Mouse (Mus musculus) ES-E14 (cell line): ENCODE measurements around the gene Wars. TPM values are rescaled to one million over a fixed set of nuclear protein-coding genes. Genes with fewer than 3 reads are reported as not detected.

Experiments used
- DNase-seq: peaks from one replicate; pipeline ENCODE4 v3.0.0-alpha.2; 2013; ENCODE audit warnings: low read depth, low spot score
- H3K27ac ChIP-seq: 2 replicates; pipeline ENCODE4 v1.5.1; 2012; ENCODE audit warnings: low read depth, mild to moderate bottlenecking, low read length, moderate library complexity, mixed read lengths; ENCODE audit not compliant: poor library complexity, insufficient read depth, severe bottlenecking
- H3K36me3 ChIP-seq: 2 replicates; pipeline ENCODE4 v1.6.1; 2012; ENCODE audit warnings: mild to moderate bottlenecking, low read length, moderate library complexity, mixed read lengths; ENCODE audit not compliant: control insufficient read depth, poor library complexity, insufficient read depth, severe bottlenecking
- H3K4me1 ChIP-seq, 2 experiments: fragments of 150-350 bp in 1 of 2; sonication (generic) in 1 of 2; 2 replicates each; pipeline ENCODE4 v1.6.1; 2012; ENCODE audit warnings: low read length in 2 of 2, mild to moderate bottlenecking in 1 of 2, mixed read lengths in 1 of 2; ENCODE audit not compliant: control insufficient read depth in 2 of 2, insufficient read depth in 2 of 2, poor library complexity in 1 of 2
- H3K4me3 ChIP-seq, 2 experiments: fragments of 150-350 bp in 1 of 2; sonication (generic) in 1 of 2; 2 replicates each; pipeline ENCODE4 v1.5.1; 2012; ENCODE audit warnings: low read length in 2 of 2, low read depth in 1 of 2, mild to moderate bottlenecking in 1 of 2, mixed read lengths in 1 of 2; ENCODE audit not compliant: insufficient read depth in 1 of 2, poor library complexity in 1 of 2, severe bottlenecking in 1 of 2
- H3K9ac ChIP-seq: 2 replicates; pipeline ENCODE4 v1.6.1; 2012; ENCODE audit warnings: low read depth, mild to moderate bottlenecking, low read length, mixed read lengths; ENCODE audit not compliant: poor library complexity, insufficient read depth, severe bottlenecking
- H3K9me3 ChIP-seq: fragments of 150-350 bp; sonication (generic); 2 replicates; pipeline ENCODE4 v1.6.1; 2012; ENCODE audit warnings: low read depth, mild to moderate bottlenecking, low read length; ENCODE audit not compliant: control insufficient read depth, insufficient read depth
- CHD2 ChIP-seq: IDR thresholded peaks from 2 replicates; pipeline ENCODE4 v1.6.1; 2014; ENCODE audit warnings: mild to moderate bottlenecking, low read depth, low read length, inconsistent platforms
- HCFC1 ChIP-seq: IDR thresholded peaks from 2 replicates; pipeline ENCODE4 v1.6.1; 2012; ENCODE audit warnings: low read length, inconsistent platforms, borderline replicate concordance; ENCODE audit not compliant: insufficient read depth
- MAFK ChIP-seq: IDR thresholded peaks from 2 replicates; pipeline ENCODE4 v1.6.1; 2014; ENCODE audit warnings: mild to moderate bottlenecking, low read depth, low read length, inconsistent platforms; ENCODE audit not compliant: insufficient read depth
- ZC3H11A ChIP-seq: IDR thresholded peaks from 2 replicates; pipeline ENCODE4 v1.6.1; 2012; ENCODE audit warnings: low read depth, mild to moderate bottlenecking, inconsistent platforms, low read length, borderline replicate concordance
- ZNF384 ChIP-seq: IDR thresholded peaks from 2 replicates; pipeline ENCODE4 v1.6.1; 2012; ENCODE audit warnings: low read depth, low read length, inconsistent platforms
- in situ Hi-C, 2 experiments: fragments of 600-800 bp; cut with MboI; formaldehyde crosslinking; loops; one replicate each; pipeline ENCODE4 v1.15.1; 2025; ENCODE audit warnings: low sequenced_read_pairs in 2 of 2, inconsistent platforms in 1 of 2; ENCODE audit not compliant: unreplicated experiment in 2 of 2
- total RNA-seq: library from RNA; depleted of rRNA; stranded (reverse); fragments of 300-350 nt; gene quantifications from 2 replicates; pipeline ENCODE4 v1.2.3, GENCODE M21; 2012; rRNA removed

Wars gene
- 62.1 and 85.2 TPM in 2 replicates for total RNA-seq

GRCm38 (mm10) chr12:108893715-108894431, at the start of gene Wars:
Gene Wars (minus strand): TSS chr12:108894174.
- in situ Hi-C loops, result no loop called here
- Histone ChIP-seq H3K9me3 (no peaks in the 10 kb centered on the region), H3K36me3 (peaks cover 9% of the 10 kb centered on the region; the same call in 1 of the 2 replicates), H3K4me3 (peak within 1 kb of the TSS; percentile 91 to 93), H3K27ac (no peak within 1 kb of the TSS), H3K4me1 (peaks cover 0 to 7% of the 10 kb centered on the region in 2 experiments; a peak in 2 of 4 replicates), H3K9ac (peak within 1 kb of the TSS; percentile 91)
- TF ChIP-seq ZC3H11A (no peak), CHD2 (peak; percentile 83), HCFC1 (peak; percentile 85), MAFK (no peak)
- peak; percentile 90 for DNase-seq

- Histone ChIP-seq H3K9ac (no peak overlapping the region), H3K4me3 (no peak overlapping the region), H3K36me3 (no peaks in the 10 kb centered on the region), H3K4me1 (no peaks in the 10 kb centered on the region), H3K27ac (no peak overlapping the region), H3K9me3 (no peaks in the 10 kb centered on the region)
- no peak for DNase-seq
- TF ChIP-seq MAFK (no peak), ZC3H11A (no peak), CHD2 (no peak)
- in situ Hi-C loops, result no loop called here
Observed at GRCm38 (mm10) chr12:108942203-108942923, 48.4 kb upstream of the Wars start.

- TF ChIP-seq ZNF384 (no peak), CHD2 (no peak), MAFK (no peak), HCFC1 (no peak), ZC3H11A (no peak)
- Histone ChIP-seq H3K9me3 (no peaks in the 10 kb centered on the region), H3K4me1 (no peaks in the 10 kb centered on the region), H3K36me3 (no peaks in the 10 kb centered on the region), H3K27ac (no peak overlapping the region), H3K9ac (no peak overlapping the region), H3K4me3 (no peak overlapping the region)
- no peak for DNase-seq
- in situ Hi-C loops, result no loop called here
Observed at GRCm38 (mm10) chr12:108941282-108941681, 47.3 kb upstream of the Wars start.

- Histone ChIP-seq H3K4me3 (no peak overlapping the region), H3K9me3 (no peaks in the 10 kb centered on the region), H3K36me3 (no peaks in the 10 kb centered on the region), H3K4me1 (no peaks in the 10 kb centered on the region), H3K27ac (no peak overlapping the region), H3K9ac (no peak overlapping the region)
- no peak for DNase-seq
- in situ Hi-C loops, result no loop called here
- no peak for TF ChIP-seq HCFC1
- no peak for TF ChIP-seq CHD2
- no peak for TF ChIP-seq MAFK
- no peak for TF ChIP-seq ZC3H11A
- TF ChIP-seq ZNF384, result no peak
Observed at GRCm38 (mm10) chr12:108940255-108940654, 46.3 kb upstream of the Wars start.
